Mouse (Mus musculus): ENCODE results near the gene Fars2.

- no peak for TF ChIP-seq POLR2A (IDR thresholded peaks at IDR 0.05; ENCODE audit: control insufficient read depth, low read depth, low read length)
- no peak for TF ChIP-seq CTCF (IDR thresholded peaks at IDR 0.05; ENCODE audit: control insufficient read depth, insufficient read depth, insufficient replicate concordance, low read depth, low read length)
Observed at GRCm38 (mm10) chr13:36366304-36366703, 249.1 kb downstream of the Fars2 start.

Measured in testis, adult 2 months (tissue).